Mouse (Mus musculus) right cerebral cortex, postnatal 14 days (tissue): ENCODE data around the gene Mup15.
"Not testable (repeated sequence)": the region's sequence is repeated elsewhere in the genome, so short reads cannot be mapped to it uniquely, and the experiment has no call there.

Experiments
- DNase-seq: peaks from one replicate; pipeline ENCODE4 v3.0.0; 2022

The Mup15 gene

GRCm38 (mm10) chr4:61439643-61440042 is at the start of gene Mup15:
Mup15 (minus strand) TSS chr4:61439743.
- DNase-seq = not testable (repeated sequence)
